Mouse (Mus musculus): Measurements from ENCODE around the gene Bdkrb1.

Gene Bdkrb1

DNA sequence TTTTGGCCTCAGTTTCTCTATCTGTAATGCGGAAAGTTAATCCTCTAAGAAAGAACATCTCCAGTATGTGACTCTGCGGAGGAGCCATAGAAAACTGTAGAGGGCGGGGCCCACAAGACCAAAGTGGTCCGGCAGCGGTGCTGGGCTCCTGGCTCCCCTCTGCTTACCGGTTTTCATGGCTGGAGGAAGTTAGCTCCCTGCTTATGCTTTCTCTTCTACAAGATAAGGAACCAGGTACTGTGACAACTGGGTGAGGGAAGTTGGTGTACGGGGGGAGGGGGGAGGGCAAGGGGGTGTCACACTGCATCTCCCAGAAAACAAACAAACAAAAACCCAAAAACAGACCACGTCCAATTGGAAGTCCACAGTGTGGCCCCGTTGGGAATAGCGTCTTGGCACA is 4.4 kb upstream of the Bdkrb1 start:
- DNase-seq (ENCODE audit: low read depth) = no peak

- DNase-seq (ENCODE audit: low read depth) = no peak
Measured at GRCm38 (mm10) chr12:105599098-105599497, 3.8 kb upstream of the Bdkrb1 start.

- DNase-seq (ENCODE audit: low read depth) = no peak
Measured at GRCm38 (mm10) chr12:105601586-105601985, 1.3 kb upstream of the Bdkrb1 start.

GRCm38 (mm10) chr12:105603904-105604303 is 1.0 kb downstream of the Bdkrb1 start:
- DNase-seq (ENCODE audit: low read depth) = no peak

GRCm38 (mm10) chr12:105605212-105605611 is 2.3 kb downstream of the Bdkrb1 start:
- no peak for DNase-seq (ENCODE audit: low read depth)

DNA sequence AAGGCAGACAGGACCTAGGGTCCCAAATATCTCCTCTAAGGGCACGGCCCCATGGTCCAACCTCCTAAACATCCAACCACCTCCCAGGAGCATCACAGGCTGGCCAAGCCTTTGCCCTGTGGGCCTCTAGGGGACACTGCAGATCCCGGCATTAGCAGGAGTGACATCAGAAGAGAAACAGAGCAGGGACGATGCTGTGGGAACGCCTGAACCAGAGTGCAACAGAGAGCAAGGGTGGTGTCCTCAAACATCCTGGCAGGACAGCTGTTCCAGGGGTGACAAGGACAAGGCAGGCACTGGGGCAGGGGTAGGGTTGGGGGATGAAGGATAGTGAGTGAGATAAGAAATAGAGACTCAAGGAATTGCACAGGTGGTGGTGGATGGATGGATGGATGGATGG is 4.0 kb downstream of the Bdkrb1 start:
- no peak for DNase-seq (ENCODE audit: low read depth)

DNA sequence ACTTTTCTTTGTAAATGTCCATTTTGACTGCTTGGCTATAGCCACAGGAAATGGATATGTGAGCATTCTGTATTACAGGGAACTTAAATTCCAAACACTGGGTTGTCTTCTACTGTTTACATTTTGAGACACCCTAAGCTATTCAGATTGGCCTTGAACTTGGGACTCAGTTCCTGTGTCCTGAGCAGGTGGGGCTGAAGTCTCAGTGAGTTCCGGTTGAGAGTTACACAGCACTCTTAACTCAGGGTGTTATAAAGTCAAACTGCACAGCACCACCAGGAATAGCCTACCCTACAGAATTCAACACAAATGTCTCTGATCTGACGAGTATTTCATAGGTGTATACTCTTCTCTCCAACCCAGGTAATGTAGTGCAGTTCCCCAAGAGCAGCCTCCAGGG is 8.2 kb downstream of the Bdkrb1 start:
- no peak for DNase-seq (ENCODE audit: low read depth)

DNA sequence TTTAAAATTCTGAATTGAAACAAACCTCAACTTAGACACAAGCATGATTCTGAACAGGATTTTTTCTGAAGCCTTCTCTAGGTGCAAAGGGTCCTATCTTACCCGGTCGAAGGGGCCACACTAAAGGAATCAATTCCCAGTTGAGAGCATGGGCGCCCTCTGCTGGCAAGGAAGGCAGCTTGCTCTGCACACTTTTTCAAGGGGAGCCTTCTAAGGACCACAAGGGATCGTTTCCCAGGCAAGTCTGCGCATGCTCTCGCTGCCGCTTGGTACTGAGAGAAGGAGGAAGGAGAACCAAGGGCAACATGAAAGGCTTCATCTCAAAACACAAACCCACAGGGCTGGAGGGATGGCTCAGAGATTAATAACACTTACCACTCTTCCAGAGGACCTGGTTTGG is 8.9 kb downstream of the Bdkrb1 start:
- DNase-seq (ENCODE audit: low read depth) = peak; percentile 77

- DNase-seq (ENCODE audit: low read depth) = no peak
Measured at GRCm38 (mm10) chr12:105613559-105613958, 10.7 kb downstream of the Bdkrb1 start.

DNA sequence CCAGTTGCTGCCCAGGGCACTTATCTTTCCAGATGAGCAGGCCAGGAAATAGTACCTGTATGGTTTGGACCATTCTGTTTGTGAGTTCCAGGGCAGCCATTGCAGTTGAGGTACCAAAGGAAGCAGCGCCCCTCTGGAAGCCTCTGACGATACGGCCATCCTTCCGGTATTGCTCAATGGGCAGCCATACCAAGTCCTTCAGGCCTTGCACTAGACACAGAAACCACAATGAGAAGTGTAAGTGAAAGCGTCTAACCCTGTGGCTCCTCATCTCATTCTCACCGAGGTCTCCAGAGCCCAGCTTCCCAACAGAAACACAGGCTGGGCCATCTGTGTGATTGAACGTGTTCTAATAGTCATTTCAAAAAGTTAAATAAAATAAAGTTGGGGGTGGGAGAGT is 19.2 kb downstream of the Bdkrb1 start:
- no peak for DNase-seq (ENCODE audit: low read depth)

DNA sequence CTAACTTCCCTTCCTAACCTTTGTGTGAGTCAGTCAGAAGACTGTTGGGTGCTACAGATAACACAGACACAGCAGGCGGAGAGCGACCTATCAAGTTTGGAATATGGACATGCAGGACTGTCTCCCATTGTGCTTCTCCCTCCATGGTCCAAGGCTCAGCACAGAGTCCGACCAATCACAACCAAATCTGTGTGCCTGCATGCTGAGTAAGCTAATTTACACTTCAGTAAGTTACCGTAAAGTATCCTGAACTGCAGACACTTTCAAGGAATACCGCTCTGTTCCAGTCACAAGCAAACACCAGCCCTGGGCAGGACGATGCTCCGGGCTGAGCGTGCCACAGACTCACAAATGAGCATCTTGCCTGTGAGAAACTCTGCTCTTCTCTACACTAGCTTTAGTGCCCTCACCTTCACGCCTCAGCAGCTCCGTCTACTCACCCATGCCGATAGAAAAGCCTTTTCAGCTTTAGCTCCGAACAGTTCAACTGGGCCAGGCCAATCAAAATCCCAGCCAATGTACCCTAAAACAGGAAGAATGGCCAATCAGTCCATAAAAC is 20.2 kb downstream of the Bdkrb1 start:
- DNase-seq (ENCODE audit: low read depth) = no peak

DNA sequence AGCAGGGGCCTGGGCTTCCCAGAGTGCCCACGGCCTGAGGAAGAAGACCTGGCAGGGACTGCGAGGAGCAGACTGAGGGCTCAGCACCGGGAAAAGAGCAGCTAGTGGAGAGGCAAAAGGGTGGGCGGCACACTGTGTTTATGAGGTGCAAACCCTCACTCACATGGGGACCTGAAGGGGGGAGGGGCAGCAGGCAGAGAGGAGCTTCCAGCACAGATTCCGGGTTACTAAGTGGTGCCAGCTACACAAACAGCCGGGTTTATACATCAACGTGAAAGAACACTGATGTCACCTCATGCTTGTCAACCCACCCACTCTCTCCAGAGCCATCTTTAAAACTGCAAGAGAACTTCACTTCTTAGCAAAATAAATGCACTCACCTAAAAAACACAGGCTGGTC is 22.9 kb downstream of the Bdkrb1 start:
- DNase-seq (ENCODE audit: low read depth) = no peak

DNA sequence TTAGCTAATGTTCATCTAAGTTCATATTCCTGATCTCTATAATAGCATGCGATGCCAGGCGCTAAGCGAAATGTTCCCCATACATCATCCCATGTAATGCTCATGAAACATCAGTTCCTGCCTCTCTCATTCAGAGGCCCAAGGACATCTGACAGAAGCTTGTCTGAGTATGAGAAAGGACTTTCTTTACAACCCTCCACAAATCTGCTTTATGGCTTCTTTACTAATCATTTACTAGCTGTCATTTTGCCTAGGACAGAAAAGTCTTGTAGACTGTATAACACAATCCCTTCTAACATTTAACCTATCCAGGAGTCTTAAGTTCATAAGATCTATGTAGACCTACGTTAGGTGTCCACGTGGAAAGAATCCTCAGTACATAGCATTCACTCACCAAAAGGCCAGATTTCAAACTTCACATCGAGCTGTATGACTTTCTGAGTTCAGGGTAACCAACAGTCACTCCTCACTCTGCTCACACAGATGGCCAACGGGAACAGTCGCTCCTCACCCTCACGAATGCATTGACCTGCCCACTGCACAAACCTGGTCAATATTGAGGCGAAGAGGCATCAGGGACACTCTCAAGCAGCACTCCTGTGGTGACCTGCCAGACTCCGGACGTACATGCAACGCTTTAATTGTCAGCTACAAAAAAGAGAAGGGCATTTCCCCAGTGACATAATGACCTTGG is 31.6 kb downstream of the Bdkrb1 start:
- no peak for DNase-seq (ENCODE audit: low read depth)

- DNase-seq (ENCODE audit: low read depth) = no peak
Measured at GRCm38 (mm10) chr12:105636551-105636950, 33.7 kb downstream of the Bdkrb1 start.

GRCm38 (mm10) chr12:105637554-105637953 is 34.7 kb downstream of the Bdkrb1 start:
- no peak for DNase-seq (ENCODE audit: low read depth)

- no peak for DNase-seq (ENCODE audit: low read depth)
Measured at GRCm38 (mm10) chr12:105642770-105643321, 40.0 kb downstream of the Bdkrb1 start.
